Mouse (Mus musculus) liver, embryonic 14.5 days (tissue): ENCODE measurements around the gene Cdh13.

Experiments used
- CTCF ChIP-seq: IDR thresholded peaks from 2 replicates; pipeline ENCODE4 v1.5.1; 2016; ENCODE audit warnings: antibody characterized with exemption, low read depth, control low read depth
- EP300 ChIP-seq: IDR thresholded peaks from 2 replicates; pipeline ENCODE4 v1.6.1; 2016; ENCODE audit warnings: antibody characterized with exemption, low read depth

DNA sequence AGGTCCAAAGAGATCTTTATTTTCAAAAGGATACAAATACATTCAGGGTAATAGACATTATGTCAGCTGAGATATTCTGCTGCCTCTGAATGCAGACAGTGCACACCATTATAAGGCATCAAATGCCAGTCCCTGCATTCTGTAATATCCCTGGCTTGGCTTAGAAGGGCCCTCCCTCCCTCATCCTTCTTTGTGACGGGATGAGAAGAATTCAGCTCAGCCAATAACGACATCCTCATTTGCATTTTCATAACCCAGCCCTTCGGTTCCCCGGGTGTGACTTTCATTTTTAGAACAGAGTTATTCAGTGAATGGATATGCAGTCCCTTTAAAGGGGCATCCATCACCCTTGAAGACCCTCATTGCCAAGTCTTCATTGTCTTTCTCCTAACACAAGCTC, 205.2 kb downstream of the Cdh13 start:
- no peak for TF ChIP-seq CTCF
- no peak for TF ChIP-seq EP300
